Mouse (Mus musculus) mouse trophoblast stem cell (cell line): ENCODE results near the gene Sp6.

Experiments used
- in situ Hi-C, 2 experiments: fragments of 300-500 bp; cut with MseI, MboI; formaldehyde crosslinking; loops; 2 replicates in 1 of 2; 3 replicates in 1 of 2; pipeline ENCODE4 v1.15.1; 2025

Sp6 gene

GRCm38 (mm10) chr11:96982355-96982754 lies 30.8 kb upstream of the Sp6 start:
- in situ Hi-C loops = loop anchor here in 1 of 2 experiments (5.0 kb wide), 1 partner anchor 45 kb away; the partner anchor contains the start of gene Scrn2

GRCm38 (mm10) chr11:96982859-96983258 lies 30.3 kb upstream of the Sp6 start, which contains the start of gene Sp2:
Gene Sp2 (minus strand): TSS chr11:96982959.
- in situ Hi-C loops = loop anchor here in 1 of 2 experiments (5.0 kb wide), 1 partner anchor 44 kb away; the partner anchor contains the start of gene Scrn2

GRCm38 (mm10) chr11:96984903-96985302 lies 28.3 kb upstream of the Sp6 start:
- in situ Hi-C loops = loop anchor here (5.0 kb wide), 1 partner anchor 42 kb away; the partner anchor contains the start of gene Scrn2 (in 2 of the 2)

DNA sequence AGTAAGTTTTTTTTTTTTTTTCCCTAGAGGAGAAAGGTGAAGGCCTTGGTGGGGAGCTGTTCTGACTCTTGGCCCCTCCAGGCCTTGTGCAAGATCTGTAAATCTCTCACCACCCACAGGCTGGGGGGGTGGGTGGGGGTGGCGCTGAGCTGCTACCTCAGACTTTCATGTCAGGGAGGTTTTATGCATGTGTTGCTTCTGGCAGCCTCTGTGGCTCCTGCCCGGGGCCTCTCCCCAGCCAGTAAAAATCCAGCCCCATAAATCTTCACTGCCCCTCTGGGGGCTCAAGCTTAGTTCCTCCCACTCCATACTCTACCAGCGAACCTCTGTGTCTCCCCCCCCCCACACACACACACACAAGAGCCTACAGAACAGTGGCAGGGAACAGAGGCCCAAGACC lies 26.7 kb upstream of the Sp6 start:
- in situ Hi-C loops = loop anchor here in 1 of 2 experiments (5.0 kb wide), 1 partner anchor 41 kb away; the partner anchor contains the start of gene Scrn2

GRCm38 (mm10) chr11:96987873-96988655 lies 25.1 kb upstream of the Sp6 start:
- in situ Hi-C loops = loop anchor here in 1 of 2 experiments (5.0 kb wide), 1 partner anchor 39 kb away; the partner anchor contains the start of gene Scrn2

DNA sequence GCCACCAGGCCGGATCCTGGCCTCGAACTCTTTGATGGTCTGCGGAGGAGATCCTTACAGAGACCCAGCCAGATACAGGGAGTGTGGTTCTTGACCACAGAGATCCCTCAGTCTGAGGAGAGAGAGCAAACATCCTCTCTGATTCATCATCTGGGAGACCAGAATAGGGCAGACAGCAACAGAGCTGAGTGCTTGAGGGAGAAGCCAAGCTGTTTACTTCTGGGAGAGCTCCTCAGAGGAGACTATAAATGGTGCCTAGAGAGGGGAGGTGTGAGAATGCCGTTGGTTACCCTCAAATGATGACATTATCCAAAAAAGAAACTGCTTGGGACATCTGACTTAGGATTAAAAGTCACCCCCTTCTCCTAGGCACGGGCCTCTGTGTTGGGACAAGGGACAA lies 21.7 kb upstream of the Sp6 start:
- in situ Hi-C loops = no loop called here

DNA sequence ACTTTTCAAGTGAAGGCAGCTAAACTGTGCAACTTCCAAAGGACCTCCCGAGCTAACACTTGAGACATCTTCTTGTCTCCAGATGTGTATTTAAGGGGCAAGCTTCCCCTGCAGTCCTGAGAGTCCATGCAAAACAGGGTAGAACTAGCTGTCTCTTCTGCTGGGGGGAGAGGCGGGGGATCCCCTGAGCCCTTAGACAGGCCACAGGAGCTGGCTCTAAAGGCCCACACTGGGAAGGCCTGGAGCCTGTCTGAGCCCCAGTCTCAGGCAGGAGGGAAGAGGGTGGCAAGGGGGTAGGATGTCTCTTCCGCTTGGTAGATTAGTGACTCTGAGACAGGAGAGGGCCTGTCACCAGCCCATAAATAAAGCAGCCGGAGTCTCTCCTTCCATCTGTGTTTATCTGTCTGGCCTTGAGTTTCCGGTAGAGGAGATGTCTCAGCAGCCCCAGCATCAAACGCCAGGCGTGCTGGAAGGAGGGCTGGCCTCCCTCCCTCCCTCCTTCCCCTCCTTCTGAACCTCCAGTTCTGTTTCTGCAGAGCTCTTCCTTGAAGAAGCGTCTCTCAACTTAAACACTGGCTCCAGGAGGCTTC lies 20.4 kb upstream of the Sp6 start:
- in situ Hi-C loops = no loop called here

- in situ Hi-C loops = no loop called here
Measured at GRCm38 (mm10) chr11:96995031-96995430, 18.2 kb upstream of the Sp6 start.

DNA sequence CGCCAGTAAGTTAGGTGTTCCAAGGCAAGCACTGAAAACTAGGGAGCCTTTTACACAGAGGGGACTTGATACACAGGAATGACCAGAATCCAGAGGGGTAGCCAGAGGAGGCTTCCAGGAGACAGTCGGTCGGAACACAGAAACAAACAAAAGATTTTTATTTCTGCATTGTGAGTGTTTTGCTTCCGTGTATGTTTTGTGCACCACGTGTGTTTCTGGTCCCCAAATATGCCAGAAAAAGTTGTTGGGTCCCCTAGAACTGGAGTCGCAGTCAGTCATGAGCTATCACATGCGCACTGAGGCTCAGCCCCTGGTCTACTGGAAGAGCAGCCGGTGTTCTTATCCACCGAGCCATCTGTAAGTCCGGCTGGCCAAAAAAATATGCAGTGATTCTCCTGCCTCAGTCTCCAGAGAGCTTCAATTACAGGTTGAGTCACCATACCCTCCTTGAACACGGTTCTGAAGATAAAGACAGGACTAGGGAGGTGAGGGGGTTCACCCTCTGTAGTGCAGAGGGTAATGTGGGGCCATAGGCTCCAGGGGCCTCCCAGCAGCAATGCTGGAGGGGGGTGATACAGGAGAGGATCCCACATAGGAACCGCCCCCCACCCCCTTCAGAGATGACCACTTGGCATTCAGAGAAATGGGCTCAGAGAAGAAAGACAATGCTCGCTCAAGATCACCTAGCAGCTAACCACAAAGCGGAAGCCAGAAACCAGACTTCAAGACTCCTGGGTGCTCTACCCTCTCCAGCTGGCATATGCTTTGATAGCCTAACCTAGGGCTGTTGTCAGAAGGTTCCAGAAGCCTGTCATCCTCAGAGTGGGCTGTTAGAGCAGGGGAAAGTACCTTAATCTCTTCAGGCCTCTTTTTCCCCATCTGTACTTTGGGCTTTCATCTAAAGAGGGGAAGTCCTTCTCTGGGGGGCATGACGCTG lies 17.1 kb upstream of the Sp6 start:
- in situ Hi-C loops = no loop called here

DNA sequence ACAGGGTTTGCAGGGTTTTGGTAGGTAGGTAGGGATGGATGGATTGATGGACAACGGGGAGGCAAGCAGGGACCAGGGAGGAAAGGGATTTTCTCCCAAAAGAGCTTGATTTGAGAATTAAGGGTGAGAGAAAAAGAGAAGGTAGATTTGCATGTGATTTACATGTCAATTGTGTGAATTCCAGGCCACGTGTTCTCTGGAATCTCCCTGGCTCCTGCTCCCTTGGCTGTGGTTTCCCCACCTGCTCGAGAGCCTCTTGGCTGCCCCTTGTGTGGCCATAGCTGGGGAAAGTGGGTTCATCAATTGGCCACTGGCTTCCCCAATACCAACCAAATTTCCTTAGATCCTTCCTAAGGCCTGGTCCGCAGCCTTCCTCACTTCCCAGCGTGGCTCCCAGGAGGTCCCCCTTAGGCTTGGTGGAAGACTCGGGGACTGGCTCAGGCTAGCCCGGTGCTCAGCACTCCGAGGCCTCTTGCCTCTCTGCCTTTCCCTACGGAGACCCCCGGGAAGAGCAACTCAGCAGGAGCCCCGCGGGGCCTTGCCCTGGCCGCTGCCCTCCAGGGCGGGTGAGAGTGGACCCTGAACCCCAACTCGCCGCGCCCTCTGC lies 16.3 kb upstream of the Sp6 start:
- in situ Hi-C loops = no loop called here

DNA sequence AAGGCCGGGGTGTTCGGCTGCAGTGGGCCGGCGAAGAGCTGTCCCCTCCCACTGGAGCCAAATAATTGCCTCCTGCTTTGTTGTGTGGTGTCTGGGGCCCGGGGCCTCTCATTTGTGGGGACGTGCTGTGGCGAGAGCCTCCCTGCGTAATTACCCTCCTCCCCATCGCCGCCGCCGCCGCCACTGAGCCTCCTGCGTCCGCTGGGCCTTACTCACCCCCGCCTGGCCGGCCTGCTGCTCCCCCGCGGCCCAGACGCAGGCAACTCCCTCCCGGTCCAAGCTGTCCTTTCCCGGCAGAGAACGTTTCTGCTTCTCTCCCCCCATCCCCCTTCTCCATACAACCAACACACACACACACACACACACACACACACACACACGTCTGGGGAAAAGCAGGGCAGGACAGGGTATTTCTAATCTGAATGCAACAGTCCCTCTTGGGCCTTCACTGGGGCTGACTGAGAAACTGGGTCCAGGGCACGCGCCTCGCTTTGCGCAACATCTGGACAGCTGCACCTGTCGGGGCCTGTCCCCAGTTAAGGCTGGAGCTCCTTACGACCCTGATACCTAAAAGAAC lies 15.7 kb upstream of the Sp6 start:
- in situ Hi-C loops = no loop called here

DNA sequence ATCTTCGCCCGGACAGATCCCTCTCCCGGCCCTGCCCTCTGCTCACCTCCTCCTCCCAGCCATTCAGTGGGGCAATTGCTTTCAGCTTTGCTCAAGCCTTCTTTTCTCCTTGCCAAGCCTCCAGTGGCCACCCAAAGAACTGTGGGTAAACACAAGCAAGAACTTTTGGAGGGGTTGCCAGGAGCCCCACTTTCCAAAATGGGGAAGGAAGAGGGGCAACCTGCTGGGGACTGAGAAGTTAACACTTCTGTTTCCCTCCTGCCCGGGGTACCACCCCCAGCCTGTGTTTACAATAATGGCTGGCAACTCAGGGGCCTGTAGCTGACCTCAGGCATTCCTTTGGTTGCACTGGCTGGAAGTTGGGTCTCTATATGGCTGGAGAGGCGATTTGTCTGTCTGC lies 10.0 kb upstream of the Sp6 start:
- in situ Hi-C loops = no loop called here

DNA sequence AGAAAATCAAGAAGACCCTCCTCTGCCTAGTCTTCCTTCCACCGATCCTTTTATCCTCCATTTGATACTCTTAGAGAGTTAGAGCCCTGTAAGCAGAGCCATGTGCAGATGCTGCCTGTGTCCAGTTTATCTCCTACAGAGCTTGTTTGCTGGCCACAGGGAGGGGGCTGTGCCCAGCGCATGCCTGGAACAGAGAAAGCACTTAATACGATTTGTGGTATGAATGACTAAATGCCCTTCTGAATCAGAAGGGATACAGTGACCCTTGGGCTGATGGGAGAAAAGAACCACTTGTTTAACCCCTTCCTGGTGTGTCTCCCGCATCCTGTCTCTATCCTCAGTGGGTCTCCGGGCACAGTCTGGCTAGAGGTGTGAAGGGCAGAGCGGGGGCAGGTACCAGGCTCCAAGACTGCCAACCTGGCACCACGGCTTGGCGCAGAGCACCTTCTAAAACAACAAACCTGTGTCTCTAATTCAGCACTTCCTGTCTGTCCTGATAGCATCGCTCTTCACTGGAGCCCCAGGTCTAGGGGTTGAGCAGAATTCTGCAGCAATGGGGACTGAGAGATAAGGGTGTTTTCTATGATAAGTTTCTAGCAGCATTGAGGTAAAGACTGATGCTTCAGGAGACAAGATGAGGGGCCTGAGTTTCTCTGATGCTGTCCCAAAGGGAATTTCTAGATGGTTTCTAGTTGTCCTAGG lies 6.0 kb upstream of the Sp6 start:
- in situ Hi-C loops = no loop called here

GRCm38 (mm10) chr11:97009198-97009790 lies 3.9 kb upstream of the Sp6 start:
- in situ Hi-C loops = no loop called here

DNA sequence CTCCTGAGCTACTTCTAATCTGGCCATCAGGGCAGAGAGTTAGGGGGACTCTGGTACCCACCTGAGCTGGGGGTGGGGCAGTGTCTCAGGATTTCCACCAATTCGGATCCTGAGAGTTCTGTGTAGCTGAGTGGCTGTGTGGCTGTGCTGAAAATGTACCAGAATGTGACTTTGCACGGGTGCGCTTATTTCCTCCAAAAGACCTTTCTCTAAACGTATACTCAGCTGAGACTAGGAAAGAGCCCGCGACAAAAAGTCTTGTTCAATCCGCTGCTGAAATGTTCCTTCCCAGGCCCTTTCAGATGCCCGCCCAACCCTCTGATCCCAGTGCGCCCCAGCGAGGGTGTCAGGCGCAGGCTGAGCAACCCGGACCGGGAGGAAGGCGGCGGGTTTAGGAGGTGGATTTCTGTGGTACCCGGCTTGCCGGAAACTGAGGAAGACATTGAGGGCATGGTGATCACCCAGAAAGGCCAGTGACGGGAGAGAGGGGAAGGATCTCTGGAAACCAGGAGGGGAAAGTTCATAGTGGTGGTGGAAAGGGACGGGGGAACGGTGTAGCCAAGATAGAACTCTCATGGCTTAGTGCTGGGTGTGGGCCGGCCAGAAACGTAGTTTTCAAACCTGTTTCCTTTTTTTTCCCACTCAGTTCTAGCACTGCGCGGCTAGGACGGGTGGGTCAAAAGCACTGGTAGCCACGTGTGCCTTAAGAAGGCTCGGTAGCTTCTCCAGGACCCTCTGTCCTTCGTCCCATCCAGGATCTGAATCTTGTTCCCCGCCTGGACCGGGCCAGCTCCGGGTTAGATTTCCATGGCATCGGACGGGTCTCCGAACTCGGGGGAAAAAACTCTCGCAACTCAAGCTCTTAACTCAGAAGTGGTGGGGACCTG lies 4.7 kb downstream of the Sp6 start:
- in situ Hi-C loops = no loop called here

DNA sequence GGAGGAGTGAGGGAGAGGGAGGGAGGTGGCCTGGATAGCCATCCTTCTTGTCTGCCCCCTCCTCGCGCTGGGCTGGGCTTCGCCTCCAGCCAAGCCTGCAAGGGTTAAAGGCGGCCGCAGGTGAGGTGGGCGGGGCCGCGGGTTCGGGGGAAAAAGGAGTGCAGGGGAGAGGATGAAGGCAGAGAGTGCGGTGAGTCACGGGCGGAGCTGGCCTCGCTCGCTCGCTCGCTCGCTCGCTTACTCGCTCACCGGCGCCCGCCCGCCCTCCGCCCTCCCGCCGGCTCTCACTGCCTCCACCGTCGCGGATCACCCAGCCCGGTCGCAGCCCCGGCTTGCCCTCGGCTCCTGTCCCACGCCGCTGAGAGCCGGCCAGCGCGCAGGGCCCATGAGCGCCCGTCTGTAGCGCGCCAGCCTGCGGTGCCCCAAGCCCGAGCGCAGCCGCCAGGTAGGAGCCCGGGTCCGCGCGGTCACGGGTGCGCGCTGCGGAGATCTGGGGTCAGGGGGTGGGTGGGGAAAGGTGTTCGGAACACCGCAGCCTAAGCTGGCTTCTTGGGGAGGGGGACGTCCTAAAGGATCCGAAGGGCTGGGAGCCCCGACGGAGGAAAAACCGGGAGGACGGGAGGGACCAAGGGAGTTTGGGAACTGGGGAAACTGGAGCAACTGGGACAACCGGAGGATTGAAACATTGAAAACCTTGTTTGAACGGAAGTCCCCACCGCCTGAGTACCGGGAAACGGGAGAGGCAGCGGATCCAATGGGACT lies 5.6 kb downstream of the Sp6 start:
- in situ Hi-C loops = no loop called here

GRCm38 (mm10) chr11:97019345-97019708 lies 6.1 kb downstream of the Sp6 start:
- in situ Hi-C loops = no loop called here

- in situ Hi-C loops = no loop called here
Measured at GRCm38 (mm10) chr11:97021121-97021765, 8.0 kb downstream of the Sp6 start.
